In genomic region chr15:103339961-103340337, GRCm38 (mm10) we compare ENCODE assay signal across 8 mouse cellular contexts. TPM values are rescaled to one million over a fixed set of nuclear protein-coding genes. Genes with fewer than 3 reads are reported as not detected.
DNase-seq lines count a peak whose midpoint lies in the region; ATAC-seq lines count a peak whose summit lies in the region.

TSS of gene Zfp385a (minus strand) at chr15:103340093.

- H3K4me3 ChIP-seq in forebrain, embryonic 15.5 days: peak within 1 kb of the TSS; percentile 64
- H3K4me3 ChIP-seq in hindbrain, embryonic 13.5 days: peak within 1 kb of the TSS; percentile 61
- H3K4me3 ChIP-seq in midbrain, embryonic 10.5 days: peak within 1 kb of the TSS; percentile 64

- H3K9ac ChIP-seq in forebrain, embryonic 15.5 days (replicated peaks): peak within 1 kb of the TSS; percentile 59
- H3K9ac ChIP-seq in hindbrain, embryonic 13.5 days: peak within 1 kb of the TSS; percentile 76

- H3K4me2 ChIP-seq in forebrain, embryonic 15.5 days (replicated peaks): peak within 1 kb of the TSS; percentile 88
- peak within 1 kb of the TSS; percentile 80 for H3K4me2 ChIP-seq in hindbrain, embryonic 13.5 days

- WGBS in forebrain, embryonic 15.5 days: under 1% methylated on average over 26 of the region's 26 CpGs
- under 1% methylated on average over 26 of the region's 26 CpGs for WGBS in hindbrain, embryonic 13.5 days
- under 1% methylated on average over 25 of the region's 26 CpGs for WGBS in midbrain, embryonic 10.5 days

- peak; percentile 60 for ATAC-seq in forebrain, embryonic 15.5 days (replicated peaks)
- ATAC-seq in hindbrain, embryonic 13.5 days (ENCODE audit: low FRiP score): peak; percentile 30

- H3K27ac ChIP-seq in forebrain, embryonic 15.5 days (replicated peaks): no peak within 1 kb of the TSS
- no peak within 1 kb of the TSS for H3K27ac ChIP-seq in hindbrain, embryonic 13.5 days
- H3K27ac ChIP-seq in midbrain, embryonic 10.5 days (replicated peaks): peak within 1 kb of the TSS; percentile 60

- H3K9me3 ChIP-seq in forebrain, embryonic 15.5 days: no peaks in the 10 kb centered on the region
- H3K9me3 ChIP-seq in hindbrain, embryonic 13.5 days: no peaks in the 10 kb centered on the region
- no peaks in the 10 kb centered on the region for H3K9me3 ChIP-seq in midbrain, embryonic 10.5 days (replicated peaks)

- H3K4me1 ChIP-seq in forebrain, embryonic 15.5 days: peaks cover 20% of the 10 kb centered on the region
- peaks cover 52% of the 10 kb centered on the region for H3K4me1 ChIP-seq in hindbrain, embryonic 13.5 days (replicated peaks)
- peaks cover 70% of the 10 kb centered on the region for H3K4me1 ChIP-seq in midbrain, embryonic 10.5 days

- DNase-seq in cerebellum, postnatal 10 days: peak; percentile 58 to 65
- DNase-seq in cerebellum, adult 8-10 months: no peak
- DNase-seq in adrenal gland, adult (ENCODE audit: inconsistent age in 2 of 2, low spot score in 1 of 2): peak; percentile 63 to 89
- DNase-seq in left cerebral cortex, adult 9 months (ENCODE audit: low spot score in 2 of 2): peak; percentile 60 to 83
- no peak for DNase-seq in midbrain, embryonic 10.5 days (ENCODE audit: low spot score)
- peak; percentile 30 to 56 for DNase-seq in spleen, postnatal 14 days (ENCODE audit: low spot score in 2 of 2)

- H3K36me3 ChIP-seq in forebrain, embryonic 15.5 days: no peaks in the 10 kb centered on the region
- no peaks in the 10 kb centered on the region for H3K36me3 ChIP-seq in hindbrain, embryonic 13.5 days
- H3K36me3 ChIP-seq in midbrain, embryonic 10.5 days: peaks cover 12% of the 10 kb centered on the region

- H3K27me3 ChIP-seq in forebrain, embryonic 15.5 days: peaks cover 17% of the 10 kb centered on the region; the same call in 1 of the 2 replicates
- peaks cover 45% of the 10 kb centered on the region for H3K27me3 ChIP-seq in hindbrain, embryonic 13.5 days
- peaks cover 54% of the 10 kb centered on the region for H3K27me3 ChIP-seq in midbrain, embryonic 10.5 days (ENCODE audit: low read depth, poor library complexity, severe bottlenecking)

RNA-seq across cellular contexts. Expression of gene Zfp385a, which starts in this region (rescaled TPM):
- polyA plus RNA-seq in forebrain, embryonic 15.5 days (2015; fragmentation: Nextera tagmentation; extraction: Ambion mirVana): 12.7 and 13.0 TPM in 2 replicates
- 18.6 and 19.9 TPM in 2 replicates for polyA plus RNA-seq in hindbrain, embryonic 13.5 days (2015; fragmentation: Nextera tagmentation; extraction: Ambion mirVana)
- 24.3 and 25.5 TPM in 2 replicates for polyA plus RNA-seq in midbrain, embryonic 10.5 days (2016; fragmentation: Nextera tagmentation; extraction: Ambion mirVana)

Comparison
In these comparisons a context has a peak if more than half of its experiments do, and no peak if none do; other contexts are left out.
1. DNase-seq: peak in cerebellum, postnatal 10 days (2 of 2), adrenal gland, adult (2 of 2), left cerebral cortex, adult 9 months (2 of 2) and spleen, postnatal 14 days (2 of 2); none in cerebellum, adult 8-10 months (single experiment) and midbrain, embryonic 10.5 days (single experiment).
2. Peak in every context shown above with its lines, with median percentiles within 50 percentile points of each other: H3K4me3 ChIP-seq.